Mouse (Mus musculus) embryonic facial prominence, embryonic 14.5 days (tissue): ENCODE measurements around the gene Gm3164. TPM values are rescaled to one million over a fixed set of nuclear protein-coding genes. Genes with fewer than 3 reads are reported as not detected.
"Not testable (repeated sequence)": the region's sequence is repeated elsewhere in the genome, so short reads cannot be mapped to it uniquely, and the experiment has no call there.

ENCODE experiments used
- ATAC-seq: fragments of 200-750 bp; cut with Nextera tagmentation; 2 replicates; pipeline ENCODE4 v1.8.0; 2017; ENCODE audit warnings: low read depth, moderate number of reproducible peaks, moderate TSS enrichment
- DNase-seq: peaks from one replicate; pipeline ENCODE4 v3.0.0-alpha.2; 2015; ENCODE audit warnings: low spot score
- H3K27ac ChIP-seq: fragments of 300-500 bp; sonication (generic); replicated peaks from 2 replicates; pipeline ENCODE4 v1.5.1; 2014; ENCODE audit warnings: low read depth, mild to moderate bottlenecking, low read length, moderate library complexity
- H3K27me3 ChIP-seq: fragments of 300-500 bp; sonication (generic); replicated peaks from 2 replicates; pipeline ENCODE4 v1.6.1; 2014; ENCODE audit warnings: low read length; ENCODE audit not compliant: control insufficient read depth, insufficient read depth
- H3K36me3 ChIP-seq: fragments of 300-500 bp; sonication (generic); 2 replicates; pipeline ENCODE4 v1.6.1; 2014; ENCODE audit warnings: low read length, mixed read lengths; ENCODE audit not compliant: control insufficient read depth, insufficient read depth
- H3K4me1 ChIP-seq: fragments of 300-500 bp; sonication (generic); 2 replicates; pipeline ENCODE4 v1.6.1; 2014; ENCODE audit warnings: antibody characterized with exemption, low read length; ENCODE audit not compliant: control insufficient read depth, insufficient read depth
- H3K4me2 ChIP-seq: fragments of 300-500 bp; sonication (generic); 2 replicates; pipeline ENCODE4 v1.6.1; 2014; ENCODE audit warnings: low read depth, mild to moderate bottlenecking, low read length, moderate library complexity, mixed read lengths
- H3K4me3 ChIP-seq: fragments of 300-500 bp; sonication (generic); 2 replicates; pipeline ENCODE4 v1.5.1; 2014; ENCODE audit warnings: low read depth, mild to moderate bottlenecking, low read length
- H3K9ac ChIP-seq: fragments of 300-500 bp; sonication (generic); 2 replicates; pipeline ENCODE4 v1.6.1; 2014; ENCODE audit warnings: low read depth, mild to moderate bottlenecking, low read length, moderate library complexity, mixed read lengths
- H3K9me3 ChIP-seq: fragments of 300-500 bp; sonication (generic); 2 replicates; pipeline ENCODE4 v1.6.1; 2016; ENCODE audit warnings: low read length; ENCODE audit not compliant: control insufficient read depth
- WGBS: fragments of 180-500 bp; shearing (Covaris S2); extraction: QIAGEN DNeasy Blood & Tissue Kit; methylation state at CpG from one replicate; pipeline ENCODE4 v1.1.7; 2014; 5-methylcytosine and 5-hydroxymethylcytosine counted together
- polyA plus RNA-seq: library from polyadenylated mRNA; unstranded; fragments of >200 nt; fragmentation: Nextera tagmentation; extraction: Ambion mirVana; gene quantifications from 2 replicates; pipeline ENCODE4 v1.2.1, GENCODE M21; 2014

Gene Gm3164
- 0.22 and 0.50 TPM in 2 replicates for polyA plus RNA-seq

GRCm38 (mm10) chr14:4414965-4415835, at the start of gene Gm3164:
Gene Gm3164, plus strand, starts transcription at chr14:4415448.
- WGBS = 0% methylated on average over 9 of the region's 59 CpGs
- H3K9ac ChIP-seq = peak within 1 kb of the TSS; percentile 19; the same call in 1 of the 2 replicates
- not testable (repeated sequence) for H3K4me1 ChIP-seq, H3K27ac ChIP-seq, H3K9me3 ChIP-seq, ATAC-seq, H3K36me3 ChIP-seq, H3K27me3 ChIP-seq
- peak within 1 kb of the TSS; percentile 55 for H3K4me2 ChIP-seq
- DNase-seq = peak; percentile 4
- peak within 1 kb of the TSS; percentile 33 for H3K4me3 ChIP-seq

GRCm38 (mm10) chr14:4368991-4369390, 46.3 kb upstream of the Gm3164 start:
- not testable (repeated sequence) for H3K9me3 ChIP-seq, H3K4me1 ChIP-seq, H3K27me3 ChIP-seq, H3K9ac ChIP-seq, ATAC-seq, H3K36me3 ChIP-seq, DNase-seq, H3K27ac ChIP-seq, H3K4me3 ChIP-seq, H3K4me2 ChIP-seq
- WGBS = 92% methylated on average over 3 of the region's 3 CpGs

GRCm38 (mm10) chr14:4369691-4370090, 45.6 kb upstream of the Gm3164 start:
- H3K4me3 ChIP-seq, H3K9ac ChIP-seq, H3K4me2 ChIP-seq, H3K4me1 ChIP-seq, DNase-seq, H3K9me3 ChIP-seq, H3K27ac ChIP-seq, ATAC-seq, H3K27me3 ChIP-seq, H3K36me3 ChIP-seq: not testable (repeated sequence)
- 85% methylated on average over 3 of the region's 3 CpGs for WGBS

GRCm38 (mm10) chr14:4377871-4378270, 37.4 kb upstream of the Gm3164 start:
- not testable (repeated sequence) for H3K4me1 ChIP-seq, H3K36me3 ChIP-seq, H3K4me3 ChIP-seq, DNase-seq, H3K27me3 ChIP-seq, H3K4me2 ChIP-seq, H3K27ac ChIP-seq, H3K9me3 ChIP-seq, ATAC-seq, H3K9ac ChIP-seq

GRCm38 (mm10) chr14:4385606-4386005, 29.6 kb upstream of the Gm3164 start:
- not testable (repeated sequence) for ATAC-seq, H3K36me3 ChIP-seq, H3K27me3 ChIP-seq, H3K4me2 ChIP-seq, H3K9ac ChIP-seq, H3K27ac ChIP-seq, H3K4me3 ChIP-seq, DNase-seq, H3K4me1 ChIP-seq, H3K9me3 ChIP-seq

GRCm38 (mm10) chr14:4392841-4393530, 22.3 kb upstream of the Gm3164 start:
- not testable (repeated sequence) for ATAC-seq, H3K27ac ChIP-seq, H3K9ac ChIP-seq, H3K36me3 ChIP-seq, H3K27me3 ChIP-seq, H3K9me3 ChIP-seq, H3K4me2 ChIP-seq, DNase-seq, H3K4me3 ChIP-seq, H3K4me1 ChIP-seq
- 80% methylated on average over 1 of the region's 6 CpGs for WGBS

- not testable (repeated sequence) for ATAC-seq, H3K36me3 ChIP-seq, H3K9me3 ChIP-seq, H3K4me1 ChIP-seq, H3K9ac ChIP-seq, H3K4me2 ChIP-seq, DNase-seq, H3K27ac ChIP-seq, H3K27me3 ChIP-seq, H3K4me3 ChIP-seq
- WGBS = 71% methylated on average over 1 of the region's 3 CpGs
Observed at GRCm38 (mm10) chr14:4397226-4397625, 18.0 kb upstream of the Gm3164 start, which contains the start of gene Gm3159. Gene Gm3159, plus strand, starts transcription at chr14:4397526.

GRCm38 (mm10) chr14:4398624-4399023, 16.6 kb upstream of the Gm3164 start:
- not testable (repeated sequence) for H3K4me3 ChIP-seq, H3K4me1 ChIP-seq, H3K36me3 ChIP-seq, H3K4me2 ChIP-seq, H3K27me3 ChIP-seq, H3K9me3 ChIP-seq, H3K9ac ChIP-seq, DNase-seq, ATAC-seq, H3K27ac ChIP-seq
